Mouse (Mus musculus): ENCODE data around the gene Psmg4.

GRCm38 (mm10) chr13:34149463-34150176, 13.1 kb upstream of the Psmg4 start:
- TF ChIP-seq POLR2A (IDR thresholded peaks at IDR 0.05; ENCODE audit: low read depth, low read length) = no peak
- no peak for TF ChIP-seq CTCF (IDR thresholded peaks at IDR 0.05; ENCODE audit: extremely low read depth, insufficient read length, insufficient replicate concordance, low read depth, low read length)
